Mouse (Mus musculus): ENCODE measurements around the gene Gfra4.

DNA sequence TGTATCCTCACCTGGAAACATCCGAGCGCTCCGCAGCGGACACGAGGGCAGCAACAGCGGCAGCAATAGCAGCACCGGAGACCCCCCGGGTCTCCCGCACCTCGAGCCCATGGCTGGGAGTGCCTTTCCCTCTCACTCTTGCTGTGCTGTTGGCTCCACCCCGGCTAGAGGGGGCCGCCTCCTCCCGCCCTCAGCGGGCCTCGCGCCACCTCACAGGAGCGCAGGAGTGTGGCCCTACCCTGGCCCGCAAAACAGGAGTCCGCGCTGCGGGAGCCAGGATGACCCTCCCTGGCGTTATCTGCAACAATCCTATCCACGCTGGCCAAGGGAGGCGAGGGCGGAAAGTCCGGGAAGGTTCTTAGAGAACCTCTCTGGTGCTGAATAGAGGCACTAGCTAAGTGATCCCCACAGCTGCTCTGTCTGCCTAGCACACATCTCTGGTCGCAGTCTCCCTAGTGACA, 20.5 kb upstream of the Gfra4 start, which contains the start of gene Adam33:
- TF ChIP-seq GATA1 (IDR thresholded peaks at IDR 0.05; ENCODE audit: low read length), result no peak
- TF ChIP-seq TAL1 (IDR thresholded peaks at IDR 0.05; ENCODE audit: low read length), result no peak

All from erythroblast, embryonic 14.5 days (primary cell).